Mouse (Mus musculus) liver, embryonic 14.5 days (tissue): ENCODE measurements around the gene Snx3.

Experiments
- CTCF ChIP-seq: IDR thresholded peaks from 2 replicates; pipeline ENCODE4 v1.5.1; 2016; ENCODE audit warnings: antibody characterized with exemption, low read depth, control low read depth
- EP300 ChIP-seq: IDR thresholded peaks from 2 replicates; pipeline ENCODE4 v1.6.1; 2016; ENCODE audit warnings: antibody characterized with exemption, low read depth

DNA sequence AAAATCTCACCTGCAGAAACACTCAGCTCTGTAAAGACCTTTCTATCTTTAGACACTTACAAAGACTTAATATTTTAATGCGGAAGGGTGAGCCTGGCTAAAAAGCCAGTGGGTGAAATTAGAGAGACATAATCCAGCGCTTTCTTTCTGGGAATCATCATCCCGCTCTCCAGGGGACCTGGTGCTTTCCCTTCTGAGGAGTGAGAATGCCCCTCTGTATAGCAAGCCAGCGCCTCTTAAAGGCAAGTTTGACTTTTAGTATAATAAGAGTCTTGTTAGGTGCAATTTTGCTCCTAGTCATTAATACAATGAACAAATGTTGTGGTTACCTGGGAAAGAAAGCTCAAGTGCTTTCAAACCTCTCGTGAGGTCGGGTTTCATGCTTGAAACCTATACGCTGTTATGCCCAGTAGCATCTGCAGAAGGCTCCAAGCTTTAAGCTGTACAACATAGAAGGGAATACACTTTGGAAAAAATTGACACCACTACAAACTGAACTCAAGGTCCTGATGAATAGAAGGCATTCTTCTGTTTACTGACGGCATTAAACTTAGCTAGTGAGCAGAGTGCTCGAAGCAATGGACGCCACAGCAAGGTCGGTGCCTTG is 21.8 kb downstream of the Snx3 start:
- TF ChIP-seq CTCF = no peak
- TF ChIP-seq EP300 = no peak
